Mouse (Mus musculus): ENCODE measurements at regions not wholly inside any gene's neighbourhood (a gene's known extent, or its start where the extent isn't known, plus 50 kb on each side); places are given as distances from the start of the nearest gene placed in this dataset.
"Not testable (repeated sequence)": the region's sequence is repeated elsewhere in the genome, so short reads cannot be mapped to it uniquely, and the experiment has no call there.

DNA sequence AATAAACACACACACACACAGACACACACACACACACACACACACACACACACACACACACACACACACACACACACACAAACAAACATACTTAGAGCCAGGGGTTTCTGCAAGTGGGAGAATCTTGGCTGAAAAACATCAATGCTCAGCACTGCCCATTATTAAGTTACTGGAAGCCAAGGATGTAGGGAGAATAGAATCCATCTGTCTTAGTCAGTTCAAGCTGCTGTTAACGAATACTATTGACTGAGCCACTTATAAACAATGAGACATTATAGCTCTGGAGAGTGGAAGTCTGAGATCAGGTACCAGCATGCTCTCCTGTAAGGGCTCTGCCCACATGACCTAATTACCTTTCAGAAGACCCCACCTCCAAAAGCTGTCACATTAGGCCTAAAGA, 87.4 kb downstream of the Fam174b start:
- no peak for DNase-seq (ENCODE audit: low spot score in 2 of 2)

GRCm38 (mm10) chr7:73830581-73830980, 90.5 kb downstream of the Fam174b start:
- DNase-seq (ENCODE audit: low spot score in 2 of 2), result no peak

DNA sequence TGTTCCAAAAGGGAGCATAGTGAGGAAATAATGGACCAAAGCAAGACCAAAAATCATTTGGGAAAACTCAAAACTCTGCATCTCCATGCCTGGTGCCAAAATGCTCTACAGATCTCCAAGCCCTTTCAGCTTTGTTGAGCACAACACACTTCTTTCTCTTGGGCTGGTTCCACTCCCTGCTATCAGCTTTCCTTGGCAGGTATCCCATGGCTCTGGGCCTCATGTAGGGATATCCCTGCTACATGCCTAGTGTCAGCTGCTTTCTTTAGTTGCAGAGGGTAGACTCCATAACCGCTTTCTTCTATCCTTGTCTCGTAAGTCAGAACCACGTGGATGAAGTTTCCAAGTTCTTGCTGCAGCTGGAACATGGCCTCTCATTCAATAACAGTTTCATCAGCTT, 100.3 kb downstream of the Fam174b start:
- DNase-seq (ENCODE audit: low spot score in 2 of 2), result no peak

DNA sequence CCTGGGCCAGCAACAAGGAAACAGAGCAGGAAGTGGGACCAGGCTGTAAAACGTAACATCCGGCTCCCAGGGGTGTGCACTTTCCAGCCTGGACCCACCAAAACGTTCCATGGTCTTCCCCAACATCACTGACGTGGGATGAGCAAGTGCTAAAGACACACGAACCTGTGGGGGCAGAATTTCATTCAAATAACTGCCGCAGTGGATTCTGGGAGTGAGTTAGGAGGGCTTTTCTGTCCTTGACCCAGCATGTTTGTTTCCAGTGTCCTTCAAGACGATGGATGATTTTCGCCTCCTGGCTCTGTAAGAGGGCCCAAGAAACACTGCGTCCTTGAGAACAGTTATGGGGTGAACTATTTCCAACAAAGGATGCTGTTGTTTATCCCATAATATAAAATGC, 112.1 kb downstream of the Fam174b start:
- no peak for DNase-seq (ENCODE audit: low spot score in 2 of 2)

- DNase-seq (ENCODE audit: low spot score in 2 of 2), result not testable (repeated sequence)
These were observed 113.3 kb downstream of the Fam174b start for GRCm38 (mm10) chr7:73853296-73853950.

- peak; percentile 11 to 65 for DNase-seq (ENCODE audit: low spot score in 2 of 2)
These were observed 115.4 kb downstream of the Fam174b start for GRCm38 (mm10) chr7:73855489-73855888.

- DNase-seq (ENCODE audit: low spot score in 2 of 2), result no peak
These were observed 116.8 kb downstream of the Fam174b start for GRCm38 (mm10) chr7:73856908-73857307.

- DNase-seq (ENCODE audit: low spot score in 2 of 2), result no peak
These were observed 125.0 kb downstream of the Fam174b start for GRCm38 (mm10) chr7:73865086-73865485.

DNA sequence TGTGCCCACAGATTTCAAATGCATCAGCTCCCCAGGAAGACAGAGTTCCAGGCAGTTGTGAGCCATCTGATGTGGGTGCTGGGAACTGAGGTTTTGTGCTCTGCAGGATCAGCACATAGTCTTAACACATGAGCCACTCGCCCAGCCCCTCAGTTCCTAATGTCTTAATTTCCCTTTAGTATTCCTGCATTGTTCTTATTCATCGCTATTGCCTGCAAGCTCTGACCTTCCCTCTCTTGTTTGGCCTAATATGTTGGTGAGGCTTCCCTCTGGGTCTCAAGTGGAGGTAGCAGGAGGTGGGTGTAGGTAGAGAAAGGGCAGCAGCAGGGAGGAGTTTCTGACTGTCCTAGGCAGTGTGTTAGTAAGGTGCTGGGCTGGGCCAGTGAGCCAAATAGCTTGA, 132.1 kb downstream of the Fam174b start:
- DNase-seq (ENCODE audit: low spot score in 2 of 2), result no peak

DNA sequence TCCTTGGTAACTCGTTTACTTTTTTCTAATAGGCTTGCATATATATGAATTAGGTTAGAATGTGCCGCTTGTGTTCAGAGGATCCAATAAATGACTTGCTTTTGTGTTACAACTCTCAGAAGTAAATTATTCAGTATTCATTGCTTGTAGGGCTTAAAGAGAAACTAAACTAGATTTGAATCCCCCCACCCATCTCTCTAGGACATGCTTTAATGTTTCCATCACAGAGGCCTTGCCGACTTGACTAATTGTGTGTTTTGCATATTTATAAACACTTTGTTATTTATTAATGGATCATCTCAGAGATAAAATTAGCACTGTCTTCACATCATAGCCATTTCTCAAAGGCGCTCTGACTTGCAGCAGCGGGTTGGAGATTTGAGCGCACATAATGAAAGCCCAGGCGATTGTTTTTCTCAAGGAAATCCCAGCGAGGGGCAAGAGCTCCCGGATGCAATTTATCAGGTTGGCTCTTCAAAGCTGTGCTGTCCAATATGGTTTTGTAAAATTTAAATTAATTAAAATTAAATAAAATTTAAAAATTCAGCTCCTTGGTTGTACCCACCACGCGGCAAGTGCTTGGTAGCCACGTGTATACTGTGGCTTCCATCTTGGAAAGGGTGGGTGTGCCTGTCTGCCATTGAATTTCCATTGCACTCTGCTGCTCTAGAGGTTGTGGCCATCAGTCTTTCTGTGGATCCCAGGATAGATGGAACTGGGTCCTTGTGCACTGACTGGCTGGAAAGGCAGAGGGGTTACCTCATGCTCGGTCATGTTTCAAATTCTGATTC, 132.0 kb downstream of the St8sia2 start:
- no peak for DNase-seq (ENCODE audit: low spot score in 2 of 2)

- DNase-seq (ENCODE audit: low spot score in 2 of 2), result no peak
These were observed 127.3 kb downstream of the St8sia2 start for GRCm38 (mm10) chr7:73886152-73886551.
